Mouse (Mus musculus) liver, adult 2 months (tissue): ENCODE results near the gene Rdm1.

Experiments used
- CTCF ChIP-seq: fragments of 200-500 bp; IDR thresholded peaks from 2 replicates; pipeline ENCODE4 v1.5.1; 2011; ENCODE audit warnings: low read depth, low read length, control low read depth
- POLR2A ChIP-seq: fragments of 200-500 bp; IDR thresholded peaks from 2 replicates; pipeline ENCODE4 v1.6.1; 2011; ENCODE audit warnings: low read length, control low read depth; ENCODE audit not compliant: insufficient read depth; ENCODE audit errors: extremely low read depth

DNA sequence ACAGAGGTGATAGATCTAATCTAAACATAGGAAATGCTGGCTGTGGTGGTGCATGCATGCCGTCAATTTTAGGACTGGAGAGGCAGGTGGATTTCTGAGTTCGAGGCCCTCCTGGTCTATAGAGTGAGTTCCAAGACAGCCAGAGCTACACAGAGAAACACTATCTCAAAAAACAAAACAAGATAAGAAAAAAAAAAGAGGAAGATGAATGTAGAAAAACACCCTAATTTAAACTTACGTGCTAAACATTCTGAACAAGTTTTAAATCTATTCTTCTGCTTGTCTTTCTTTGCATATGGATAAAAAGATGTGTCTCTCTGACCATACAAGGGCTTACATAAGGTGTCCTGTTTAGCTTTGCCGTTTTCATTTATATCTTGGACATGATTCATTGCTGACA, 44.3 kb downstream of the Rdm1 start:
- TF ChIP-seq CTCF (no peak), POLR2A (no peak)
